Mouse (Mus musculus): ENCODE measurements around the gene Lsm7. TPM values are rescaled to one million over a fixed set of nuclear protein-coding genes. Genes with fewer than 3 reads are reported as not detected.
A peak's percentile ranks its signal among the peaks of the same experiment; 100 is the strongest.

Lsm7 gene
- polyA plus RNA-seq, 1 experiment from 2014 or later: 138 TPM

DNA sequence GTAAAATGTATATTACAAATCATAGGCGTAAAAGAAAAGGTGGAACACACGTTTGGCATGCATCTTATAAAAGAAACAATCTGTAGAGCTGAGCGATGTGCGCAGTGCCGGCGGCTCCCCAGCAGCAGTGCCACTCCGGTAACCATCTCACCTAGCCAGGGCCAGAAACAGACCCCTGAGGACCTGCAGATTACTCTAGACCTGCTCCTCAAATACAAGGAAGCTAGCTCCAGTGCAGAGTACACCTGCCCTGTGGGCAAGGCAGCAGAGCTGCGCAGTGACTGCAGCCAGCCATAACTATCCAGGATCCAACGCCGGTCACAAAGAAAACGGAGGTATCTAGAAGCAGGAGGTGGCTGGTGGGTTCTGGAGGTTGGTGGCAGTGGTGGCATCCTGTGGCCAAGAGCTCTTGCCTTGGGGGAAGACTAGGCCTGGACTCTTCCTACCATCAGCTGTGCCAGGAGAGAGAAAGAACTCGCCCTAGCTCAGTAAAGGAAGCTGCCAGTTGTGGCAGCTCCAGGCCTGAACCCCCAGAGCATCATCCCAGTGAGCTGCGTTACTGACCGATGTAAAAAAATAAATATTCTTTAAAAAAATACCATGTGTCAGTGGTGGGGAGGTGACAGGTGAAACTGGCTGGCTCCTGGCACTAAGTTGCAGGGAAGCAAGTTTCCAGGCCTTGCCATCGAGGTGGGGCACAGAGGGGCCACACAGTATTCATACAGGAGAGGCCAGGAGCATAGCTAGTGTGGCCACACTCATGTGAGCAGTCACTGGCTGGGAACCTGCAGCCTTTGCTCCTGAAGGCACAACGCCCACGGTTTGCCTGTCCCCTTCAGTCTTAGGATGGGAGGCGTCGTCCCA lies 46.6 kb upstream of the Lsm7 start:
- Histone ChIP-seq H3K4me1 (ENCODE audit: insufficient read depth, low read depth, low read length) (peaks cover 10% of the 10 kb centered on the region), H3K9me3 (ENCODE audit: low read length) (no peaks in the 10 kb centered on the region), H3K27me3 (replicated peaks; ENCODE audit: insufficient read depth, low read length) (no peaks in the 10 kb centered on the region), H3K27ac (ENCODE audit: low read length) (0 out of 2 replicates have a peak overlapping the region, but pooled peaks have one; percentile 10), H3K36me3 (ENCODE audit: insufficient read depth, low read length) (no peaks in the 10 kb centered on the region), H3K4me3 (ENCODE audit: low read depth, low read length) (no peak overlapping the region), H3K4me2 (replicated peaks; ENCODE audit: low read depth, low read length) (peak overlapping the region; percentile 69), H3K9ac (replicated peaks; ENCODE audit: low read depth) (no peak overlapping the region)
- WGBS: 86% methylated on average over 19 of the region's 19 CpGs
- ATAC-seq (no peak), DNase-seq (ENCODE audit: low spot score) (no peak)
- TF ChIP-seq EP300 (IDR thresholded peaks at IDR 0.05) (no peak), CTCF (IDR thresholded peaks at IDR 0.05) (no peak)

DNA sequence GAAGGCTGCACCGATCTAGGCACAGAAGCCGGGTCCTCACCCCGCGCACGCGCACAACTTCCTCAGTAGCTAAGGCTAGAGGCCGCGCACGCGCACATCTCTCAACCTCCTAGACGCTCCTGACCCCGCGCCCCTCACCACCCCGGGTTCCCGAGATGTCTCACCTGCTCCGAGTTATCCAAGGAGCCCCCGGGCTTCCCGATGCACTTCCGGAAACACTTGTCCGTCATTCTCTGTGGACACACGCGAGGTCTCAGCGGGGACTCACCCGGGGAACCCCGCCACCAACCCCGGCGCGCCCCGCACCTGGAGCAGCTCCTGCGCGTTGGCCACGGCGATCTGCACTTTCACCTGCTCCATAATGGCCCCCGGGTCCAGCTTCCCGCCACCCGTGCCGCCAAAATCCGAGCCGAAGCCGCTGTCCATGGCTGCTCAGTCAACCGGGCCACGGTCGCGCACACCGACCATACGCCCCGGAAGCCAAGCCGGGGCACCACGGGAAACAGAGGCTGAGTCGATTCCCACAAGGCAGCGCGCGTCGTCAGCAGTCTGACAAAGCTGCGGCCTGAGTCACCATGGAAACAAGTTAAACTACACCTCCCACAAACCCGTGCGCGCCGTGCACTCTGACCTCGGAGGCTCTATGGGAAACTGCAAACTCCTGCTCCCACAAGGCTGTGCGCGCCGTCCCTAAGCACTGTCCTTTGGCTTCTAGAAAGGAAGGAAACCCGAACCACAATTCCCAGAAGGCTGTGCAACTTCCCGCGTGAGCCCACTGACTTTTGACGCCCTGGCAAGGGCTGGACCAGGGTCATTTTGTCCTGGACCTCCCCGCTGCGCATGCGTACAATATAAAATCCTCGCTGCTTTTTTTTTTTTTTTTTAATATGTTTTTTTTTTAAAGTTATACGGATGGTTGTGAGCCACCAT lies 45.6 kb upstream of the Lsm7 start, which contains the start of gene Timm13:
TSS of gene Timm13 (minus strand) at position 652 of the 930 bp plus-strand sequence.
- Histone ChIP-seq H3K9me3 (ENCODE audit: low read length) (no peaks in the 10 kb centered on the region), H3K4me2 (replicated peaks; ENCODE audit: low read depth, low read length) (peak within 1 kb of the TSS; percentile 69), H3K27me3 (replicated peaks; ENCODE audit: insufficient read depth, low read length) (no peaks in the 10 kb centered on the region), H3K4me1 (ENCODE audit: insufficient read depth, low read depth, low read length) (peaks cover 10% of the 10 kb centered on the region), H3K9ac (replicated peaks; ENCODE audit: low read depth) (peak within 1 kb of the TSS; percentile 55), H3K27ac (ENCODE audit: low read length) (0 out of 2 replicates have a peak within 1 kb of the TSS, but pooled peaks have one; percentile 10), H3K4me3 (ENCODE audit: low read depth, low read length) (peak within 1 kb of the TSS; percentile 92), H3K36me3 (ENCODE audit: insufficient read depth, low read length) (no peaks in the 10 kb centered on the region)
- DNase-seq (ENCODE audit: low spot score) (peak; percentile 100), ATAC-seq (peak; percentile 98)
- under 1% methylated on average over 72 of the region's 72 CpGs for WGBS
- TF ChIP-seq EP300 (IDR thresholded peaks at IDR 0.05) (peak; percentile 30), CTCF (IDR thresholded peaks at IDR 0.05) (no peak)

DNA sequence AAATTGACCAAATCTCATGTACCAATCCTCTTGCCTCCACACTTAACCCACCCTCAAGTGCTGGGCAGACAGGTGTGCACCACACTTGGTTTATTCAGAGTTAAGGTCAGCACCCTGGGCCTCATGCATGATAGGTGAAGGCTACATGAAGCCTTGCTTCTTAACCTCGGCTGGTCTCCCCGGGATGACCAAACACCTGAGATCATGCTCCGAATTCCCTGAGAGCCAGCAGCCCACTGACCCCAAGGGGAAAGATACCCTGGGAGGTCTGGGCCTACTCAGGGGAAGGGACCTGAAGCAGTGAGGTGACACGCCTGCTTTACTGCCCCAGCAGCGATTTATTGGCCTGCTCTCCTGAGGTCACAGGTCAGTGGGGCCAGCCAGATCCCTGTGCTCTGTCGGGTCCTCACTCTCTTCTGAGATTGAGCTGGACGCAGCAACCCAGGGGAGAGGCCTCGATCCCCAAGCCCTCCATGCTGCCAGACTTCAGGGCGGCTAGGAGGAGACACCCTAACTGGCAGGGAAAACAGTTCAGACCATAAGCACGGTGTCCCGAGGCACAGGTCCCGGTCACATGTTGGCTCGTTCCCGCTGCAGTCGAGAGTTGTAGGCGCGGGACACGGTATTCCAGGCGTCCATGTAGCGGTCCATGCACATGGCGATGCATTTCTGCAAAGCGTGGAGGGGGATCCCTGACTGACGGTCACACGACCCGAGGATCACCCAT lies 44.7 kb upstream of the Lsm7 start:
- ATAC-seq: no peak
- TF ChIP-seq EP300 (IDR thresholded peaks at IDR 0.05) (no peak), CTCF (IDR thresholded peaks at IDR 0.05) (no peak)
- Histone ChIP-seq H3K9ac (replicated peaks; ENCODE audit: low read depth) (peak overlapping the region; percentile 55), H3K9me3 (ENCODE audit: low read length) (no peaks in the 10 kb centered on the region), H3K4me1 (ENCODE audit: insufficient read depth, low read depth, low read length) (peaks cover 10% of the 10 kb centered on the region), H3K27me3 (replicated peaks; ENCODE audit: insufficient read depth, low read length) (no peaks in the 10 kb centered on the region), H3K27ac (ENCODE audit: low read length) (no peak overlapping the region), H3K4me2 (replicated peaks; ENCODE audit: low read depth, low read length) (peak overlapping the region; percentile 69), H3K36me3 (ENCODE audit: insufficient read depth, low read length) (no peaks in the 10 kb centered on the region), H3K4me3 (ENCODE audit: low read depth, low read length) (peak overlapping the region; percentile 92)
- no peak for DNase-seq (ENCODE audit: low spot score)
- 15% methylated on average over 25 of the region's 25 CpGs for WGBS

DNA sequence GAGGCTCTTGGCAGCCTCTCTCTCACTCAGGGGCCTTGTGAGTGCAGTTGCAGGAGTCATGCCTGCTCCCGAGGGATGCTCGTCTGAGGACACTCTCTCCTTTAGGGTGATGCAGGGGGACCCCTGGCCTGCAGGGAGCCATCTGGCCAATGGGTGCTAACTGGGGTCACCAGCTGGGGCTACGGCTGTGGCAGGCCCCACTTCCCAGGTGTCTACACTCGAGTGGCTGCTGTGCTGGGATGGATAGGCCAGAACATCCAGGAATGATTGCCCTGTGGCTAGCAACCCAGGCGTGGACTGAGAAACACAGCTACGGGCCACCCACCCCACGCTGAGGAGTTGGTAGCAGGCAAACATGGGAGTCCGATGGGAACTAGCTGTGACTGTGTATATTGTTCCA lies 44.1 kb upstream of the Lsm7 start:
- TF ChIP-seq EP300 (IDR thresholded peaks at IDR 0.05) (no peak), CTCF (IDR thresholded peaks at IDR 0.05) (no peak)
- H3K36me3 ChIP-seq (ENCODE audit: insufficient read depth, low read length): no peaks in the 10 kb centered on the region
- no peak overlapping the region for H3K4me2 ChIP-seq (replicated peaks; ENCODE audit: low read depth, low read length)
- H3K4me1 ChIP-seq (ENCODE audit: insufficient read depth, low read depth, low read length): peaks cover 10% of the 10 kb centered on the region
- H3K9me3 ChIP-seq (ENCODE audit: low read length): no peaks in the 10 kb centered on the region
- no peaks in the 10 kb centered on the region for H3K27me3 ChIP-seq (replicated peaks; ENCODE audit: insufficient read depth, low read length)
- ATAC-seq (no peak), DNase-seq (ENCODE audit: low spot score) (no peak)
- no peak overlapping the region for H3K27ac ChIP-seq (ENCODE audit: low read length)
- 87% methylated on average over 8 of the region's 8 CpGs for WGBS
- H3K9ac ChIP-seq (replicated peaks; ENCODE audit: low read depth): no peak overlapping the region
- no peak overlapping the region for H3K4me3 ChIP-seq (ENCODE audit: low read depth, low read length)

DNA sequence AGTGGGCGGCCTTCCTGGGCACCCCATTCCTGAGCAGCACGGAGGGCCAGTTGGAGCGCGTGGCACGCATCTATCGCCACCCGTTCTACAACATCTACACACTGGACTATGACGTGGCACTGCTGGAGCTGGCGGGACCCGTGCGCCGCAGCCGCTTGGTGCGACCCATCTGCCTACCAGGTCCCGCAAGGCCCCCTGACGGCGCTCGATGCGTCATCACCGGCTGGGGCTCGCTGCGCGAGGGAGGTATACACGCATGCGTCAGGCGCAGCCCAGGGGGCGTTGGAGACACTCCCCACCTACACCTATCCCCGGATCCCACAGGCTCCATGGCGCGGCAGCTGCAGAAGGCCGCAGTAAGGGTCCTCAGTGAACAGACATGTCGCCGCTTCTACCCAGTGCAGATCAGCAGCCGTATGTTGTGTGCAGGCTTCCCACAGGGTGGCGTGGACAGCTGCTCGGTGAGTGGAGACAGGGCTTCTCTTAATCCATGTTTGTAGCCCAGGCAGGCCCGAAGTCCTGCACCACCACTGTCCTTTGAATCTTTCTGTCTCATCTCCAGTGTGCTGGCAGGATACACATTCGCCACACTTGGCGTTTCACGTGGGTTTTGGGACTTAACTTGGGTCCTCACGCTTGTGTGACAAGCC lies 43.0 kb upstream of the Lsm7 start:
- ATAC-seq (no peak), DNase-seq (ENCODE audit: low spot score) (no peak)
- H3K36me3 ChIP-seq (ENCODE audit: insufficient read depth, low read length): no peaks in the 10 kb centered on the region
- H3K4me2 ChIP-seq (replicated peaks; ENCODE audit: low read depth, low read length): no peak overlapping the region
- H3K9me3 ChIP-seq (ENCODE audit: low read length): no peaks in the 10 kb centered on the region
- H3K9ac ChIP-seq (replicated peaks; ENCODE audit: low read depth): no peak overlapping the region
- H3K4me3 ChIP-seq (ENCODE audit: low read depth, low read length): no peak overlapping the region
- peaks cover 10% of the 10 kb centered on the region for H3K4me1 ChIP-seq (ENCODE audit: insufficient read depth, low read depth, low read length)
- WGBS: 33% methylated on average over 41 of the region's 41 CpGs
- TF ChIP-seq EP300 (IDR thresholded peaks at IDR 0.05): no peak
- no peak for TF ChIP-seq CTCF (IDR thresholded peaks at IDR 0.05)
- H3K27ac ChIP-seq (ENCODE audit: low read length): no peak overlapping the region
- no peaks in the 10 kb centered on the region for H3K27me3 ChIP-seq (replicated peaks; ENCODE audit: insufficient read depth, low read length)
